Mouse (Mus musculus) heart, embryonic 13.5 days (tissue): ENCODE data around the gene C5ar1. TPM values are rescaled to one million over a fixed set of nuclear protein-coding genes. Genes with fewer than 3 reads are reported as not detected.

Source experiments
- polyA plus RNA-seq: library from polyadenylated mRNA; unstranded; fragments of >200 nt; fragmentation: Nextera tagmentation; extraction: Ambion mirVana; gene quantifications from 2 replicates; pipeline ENCODE4 v1.2.1, GENCODE M21; 2015

C5ar1 gene
- polyA plus RNA-seq, 1 experiment from 2014 or later = 2.2 TPM

Other genes starting within 250 kb of the C5ar1 start
- gene Bicra, start 211.6 kb downstream of the C5ar1 start, polyA plus RNA-seq = 4.6 and 5.0 TPM in 2 replicates
- gene Zfp541, start 197.7 kb downstream of the C5ar1 start, polyA plus RNA-seq = 0.05 TPM in 1 of 2 replicates, not detected in the other
- 150 and 157 TPM in 2 replicates for gene Napa, start 161.1 kb downstream of the C5ar1 start, polyA plus RNA-seq
- 31.8 and 35.0 TPM in 2 replicates for gene Kptn, start 139.6 kb downstream of the C5ar1 start, polyA plus RNA-seq
- gene Slc8a2, start 129.7 kb downstream of the C5ar1 start, polyA plus RNA-seq = 0.05 and 0.20 TPM in 2 replicates
- gene Meis3, start 84.5 kb downstream of the C5ar1 start, polyA plus RNA-seq = 17.1 and 19.4 TPM in 2 replicates
- gene Dhx34, start 37.5 kb downstream of the C5ar1 start, polyA plus RNA-seq = 10.5 and 11.0 TPM in 2 replicates
- 0.76 and 0.78 TPM in 2 replicates for gene C5ar2, start 15.4 kb downstream of the C5ar1 start, polyA plus RNA-seq
- gene Inafm1, start 14.1 kb upstream of the C5ar1 start, polyA plus RNA-seq = 10.7 TPM in 2 replicates
- gene Ccdc9, start 27.3 kb upstream of the C5ar1 start, polyA plus RNA-seq = 14.3 and 16.5 TPM in 2 replicates
- 8.2 and 8.8 TPM in 2 replicates for gene Bbc3, start 48.9 kb upstream of the C5ar1 start, polyA plus RNA-seq
- gene Sae1, start 128.3 kb upstream of the C5ar1 start, polyA plus RNA-seq = 210 and 223 TPM in 2 replicates
- gene Zc3h4, start 141.4 kb upstream of the C5ar1 start, polyA plus RNA-seq = 8.2 and 8.7 TPM in 2 replicates
- gene Tmem160, start 193.2 kb upstream of the C5ar1 start, polyA plus RNA-seq = 73.2 and 79.2 TPM in 2 replicates
- 0.36 and 0.37 TPM in 2 replicates for gene Npas1, start 218.2 kb upstream of the C5ar1 start, polyA plus RNA-seq